Mouse (Mus musculus) MEL (cell line): Measurements from ENCODE around the gene Chst3. TPM values are rescaled to one million over a fixed set of nuclear protein-coding genes. Genes with fewer than 3 reads are reported as not detected.

Experiments
- DNase-seq: peaks from one replicate; pipeline ENCODE4 v3.0.0; 2011; ENCODE audit warnings: low read depth, low spot score
- H3K27ac ChIP-seq: 2 replicates; pipeline ENCODE4 v1.5.1; 2012; ENCODE audit warnings: low read depth, mild to moderate bottlenecking, control low read depth, low read length, moderate library complexity; ENCODE audit not compliant: control insufficient read depth
- H3K27me3 ChIP-seq, 2 experiments: fragments of 150-350 bp in 1 of 2; sonication (generic) in 1 of 2; 2 replicates each; pipeline ENCODE4 v1.6.1; 2012; ENCODE audit warnings: low read length in 2 of 2, mild to moderate bottlenecking in 2 of 2, improper control_type of control experiment in 1 of 2, moderate library complexity in 1 of 2; ENCODE audit not compliant: insufficient read depth in 2 of 2, control insufficient read depth in 1 of 2
- H3K36me3 ChIP-seq, 2 experiments: 2 replicates each; pipeline ENCODE4 v1.6.1; 2012 to 2014; ENCODE audit warnings: low read length in 2 of 2, improper control_type of control experiment in 1 of 2, inconsistent platforms in 1 of 2, mild to moderate bottlenecking in 1 of 2; ENCODE audit not compliant: insufficient read depth in 2 of 2, control insufficient read depth in 1 of 2
- H3K4me1 ChIP-seq, 2 experiments: fragments of 150-350 bp in 1 of 2; sonication (generic) in 1 of 2; 2 replicates each; pipeline ENCODE4 v1.6.1; 2012; ENCODE audit warnings: low read length in 2 of 2, improper control_type of control experiment in 1 of 2, mild to moderate bottlenecking in 1 of 2; ENCODE audit not compliant: insufficient read depth in 2 of 2, control insufficient read depth in 1 of 2
- H3K4me3 ChIP-seq, 2 experiments: fragments of 150-350 bp in 1 of 2; sonication (generic) in 1 of 2; 2 replicates each; pipeline ENCODE4 v1.5.1; 2012; ENCODE audit warnings: low read depth in 2 of 2, low read length in 2 of 2, mild to moderate bottlenecking in 2 of 2, moderate library complexity in 2 of 2, control low read depth in 1 of 2, improper control_type of control experiment in 1 of 2; ENCODE audit not compliant: control insufficient read depth in 1 of 2, insufficient read depth in 1 of 2
- H3K79me2 ChIP-seq: 2 replicates; pipeline ENCODE4 v1.6.1; 2012; ENCODE audit warnings: mild to moderate bottlenecking, low read length, moderate library complexity; ENCODE audit not compliant: control insufficient read depth, poor library complexity, insufficient read depth
- H3K9ac ChIP-seq: 2 replicates; pipeline ENCODE4 v1.6.1; 2012; ENCODE audit warnings: low read depth, mild to moderate bottlenecking, control low read depth, low read length, moderate library complexity; ENCODE audit not compliant: control insufficient read depth, poor library complexity, severe bottlenecking
- H3K9me3 ChIP-seq: fragments of 150-350 bp; sonication (generic); replicated peaks from 2 replicates; pipeline ENCODE4 v1.6.1; 2012; ENCODE audit warnings: mild to moderate bottlenecking, low read length, improper control_type of control experiment, moderate library complexity; ENCODE audit not compliant: insufficient read depth
- BHLHE40 ChIP-seq: IDR thresholded peaks from 2 replicates; pipeline ENCODE4 v1.6.1; 2012; ENCODE audit warnings: low read depth, mild to moderate bottlenecking, inconsistent platforms, low read length, improper control_type of control experiment, borderline replicate concordance
- CHD1 ChIP-seq: IDR thresholded peaks from 2 replicates; pipeline ENCODE4 v1.6.1; 2012; ENCODE audit warnings: low read depth, mild to moderate bottlenecking, inconsistent platforms, low read length, improper control_type of control experiment
- CTCF ChIP-seq, 3 experiments: IDR thresholded peaks in 2 of 3; conservative IDR thresholded peaks in 1 of 3; 2 replicates each; pipeline ENCODE4 v1.5.1; 2011 to 2012; ENCODE audit warnings: low read length in 3 of 3, low read depth in 2 of 3, mild to moderate bottlenecking in 2 of 3, improper control_type of control experiment in 1 of 3, inconsistent platforms in 1 of 3, mixed read lengths in 1 of 3, moderate library complexity in 1 of 3; ENCODE audit not compliant: control insufficient read depth in 1 of 3, insufficient read depth in 1 of 3, poor library complexity in 1 of 3, severe bottlenecking in 1 of 3
- E2F4 ChIP-seq: IDR thresholded peaks from 2 replicates; pipeline ENCODE4 v1.6.1; 2011; ENCODE audit warnings: low read depth, low read length, improper control_type of control experiment, borderline replicate concordance
- EP300 ChIP-seq, 2 experiments: IDR thresholded peaks; 2 replicates each; pipeline ENCODE4 v1.6.1; 2011; ENCODE audit warnings: improper control_type of control experiment in 2 of 2, low read length in 2 of 2, low read depth in 1 of 2, mild to moderate bottlenecking in 1 of 2
- ETS1 ChIP-seq: IDR thresholded peaks from 2 replicates; pipeline ENCODE4 v1.6.1; 2012; ENCODE audit warnings: low read depth, mild to moderate bottlenecking, inconsistent platforms, low read length, improper control_type of control experiment, moderate library complexity
- GABPA ChIP-seq: IDR thresholded peaks from 2 replicates; pipeline ENCODE4 v1.6.1; 2012; ENCODE audit warnings: low read depth, mild to moderate bottlenecking, inconsistent platforms, low read length, improper control_type of control experiment, moderate library complexity
- GATA1 ChIP-seq: IDR thresholded peaks from 2 replicates; pipeline ENCODE4 v1.6.1; 2011; ENCODE audit warnings: low read depth, low read length, improper control_type of control experiment
- HCFC1 ChIP-seq: IDR thresholded peaks from 2 replicates; pipeline ENCODE4 v1.6.1; 2012; ENCODE audit warnings: low read depth, mild to moderate bottlenecking, inconsistent platforms, low read length, improper control_type of control experiment, moderate library complexity
- JUND ChIP-seq: IDR thresholded peaks from 2 replicates; pipeline ENCODE4 v1.6.1; 2011; ENCODE audit warnings: low read depth, mild to moderate bottlenecking, improper control_type of control experiment, low read length
- MAFK ChIP-seq: IDR thresholded peaks from 2 replicates; pipeline ENCODE4 v1.6.1; 2011; ENCODE audit warnings: low read depth, mild to moderate bottlenecking, low read length, improper control_type of control experiment, borderline replicate concordance
- MAX ChIP-seq: IDR thresholded peaks from 2 replicates; pipeline ENCODE4 v1.6.1; 2011; ENCODE audit warnings: low read length, improper control_type of control experiment
- MEF2A ChIP-seq: IDR thresholded peaks from 2 replicates; pipeline ENCODE4 v1.6.1; 2014; ENCODE audit warnings: low read depth, mild to moderate bottlenecking, inconsistent platforms, low read length, improper control_type of control experiment; ENCODE audit not compliant: poor library complexity, insufficient replicate concordance, severe bottlenecking; ENCODE audit errors: extremely low read depth
- MYC ChIP-seq: IDR thresholded peaks from 2 replicates; pipeline ENCODE4 v1.6.1; 2011; ENCODE audit warnings: low read depth, mild to moderate bottlenecking, low read length, improper control_type of control experiment, moderate library complexity
- NELFE ChIP-seq: IDR thresholded peaks from 2 replicates; pipeline ENCODE4 v1.6.1; 2011; ENCODE audit warnings: low read depth, low read length, improper control_type of control experiment
- NRF1 ChIP-seq: IDR thresholded peaks from 2 replicates; pipeline ENCODE4 v1.6.1; 2014; ENCODE audit warnings: low read depth, mild to moderate bottlenecking, inconsistent platforms, low read length, improper control_type of control experiment, moderate library complexity; ENCODE audit not compliant: poor library complexity, insufficient read depth, severe bottlenecking
- POLR2A ChIP-seq, 2 experiments: IDR thresholded peaks; 2 replicates each; pipeline ENCODE4 v1.6.1; 2011 to 2012; ENCODE audit warnings: low read length in 2 of 2, mild to moderate bottlenecking in 2 of 2, control low read depth in 1 of 2, improper control_type of control experiment in 1 of 2, low read depth in 1 of 2, moderate library complexity in 1 of 2; ENCODE audit not compliant: control insufficient read depth in 1 of 2, insufficient read depth in 1 of 2, poor library complexity in 1 of 2
- POLR2AphosphoS2 ChIP-seq: IDR thresholded peaks from 2 replicates; pipeline ENCODE4 v1.6.1; 2011; ENCODE audit warnings: low read length, improper control_type of control experiment
- RAD21 ChIP-seq: IDR thresholded peaks from 2 replicates; pipeline ENCODE4 v1.6.1; 2011; ENCODE audit warnings: mild to moderate bottlenecking, low read depth, low read length, improper control_type of control experiment
- RCOR1 ChIP-seq: IDR thresholded peaks from 2 replicates; pipeline ENCODE4 v1.6.1; 2012; ENCODE audit warnings: low read depth, mild to moderate bottlenecking, inconsistent platforms, low read length, improper control_type of control experiment
- TAL1 ChIP-seq: IDR thresholded peaks from 2 replicates; pipeline ENCODE4 v1.6.1; 2012; ENCODE audit warnings: mild to moderate bottlenecking, inconsistent platforms, low read length, moderate library complexity, mixed read lengths
- TBP ChIP-seq: IDR thresholded peaks from 2 replicates; pipeline ENCODE4 v1.8.0; 2011; ENCODE audit warnings: low read depth, low read length, improper control_type of control experiment
- UBTF ChIP-seq: IDR thresholded peaks from 2 replicates; pipeline ENCODE4 v1.6.1; 2012; ENCODE audit warnings: low read depth, mild to moderate bottlenecking, inconsistent platforms, low read length, improper control_type of control experiment, moderate library complexity, borderline replicate concordance; ENCODE audit not compliant: insufficient read depth
- USF1 ChIP-seq: IDR thresholded peaks from 2 replicates; pipeline ENCODE4 v1.6.1; 2014; ENCODE audit warnings: low read depth, mild to moderate bottlenecking, inconsistent platforms, low read length, improper control_type of control experiment, moderate library complexity
- ZC3H11A ChIP-seq: IDR thresholded peaks from 2 replicates; pipeline ENCODE4 v1.6.1; 2012; ENCODE audit warnings: low read depth, mild to moderate bottlenecking, inconsistent platforms, low read length, improper control_type of control experiment
- ZKSCAN1 ChIP-seq: IDR thresholded peaks from 2 replicates; pipeline ENCODE4 v1.6.1; 2012; ENCODE audit warnings: low read depth, mild to moderate bottlenecking, inconsistent platforms, low read length, improper control_type of control experiment, moderate library complexity
- ZMIZ1 ChIP-seq: IDR thresholded peaks from 2 replicates; pipeline ENCODE4 v1.6.1; 2012; ENCODE audit warnings: low read depth, mild to moderate bottlenecking, inconsistent platforms, low read length, improper control_type of control experiment, moderate library complexity
- ZNF384 ChIP-seq: IDR thresholded peaks from 2 replicates; pipeline ENCODE4 v1.6.1; 2012; ENCODE audit warnings: low read depth, mild to moderate bottlenecking, inconsistent platforms, low read length, improper control_type of control experiment
- polyA plus RNA-seq, 2 experiments: library from polyadenylated mRNA; stranded (reverse) in 1 of 2; unstranded in 1 of 2; fragments of >175 nt in 1 of 2; fragments of >200 nt in 1 of 2; gene quantifications; 2 replicates each; pipeline versions ENCODE4 v1.2.1 to v1.2.4; 2012; ENCODE audit warnings: low replicate concordance in 2 of 2, low read depth in 1 of 2; ENCODE audit not compliant: insufficient read length in 2 of 2, insufficient read depth in 1 of 2, missing spikeins in 1 of 2
- total RNA-seq: library from RNA; depleted of rRNA; stranded (reverse); fragments of 300-350 nt; gene quantifications from 2 replicates; pipeline ENCODE4 v1.2.3, GENCODE M21; 2012

The Chst3 gene
- total and polyA plus RNA-seq, 3 experiments = 0.08 TPM; not detected in 2

GRCm38 (mm10) chr10:60263351-60263750 lies 44.3 kb upstream of the Chst3 start:
- peaks cover 2 to 10% of the 10 kb centered on the region in 2 experiments; a peak in 3 of 4 replicates for H3K4me1 ChIP-seq

GRCm38 (mm10) chr10:60262386-60262785 lies 43.3 kb upstream of the Chst3 start:
- H3K4me1 ChIP-seq = peaks cover 2 to 10% of the 10 kb centered on the region in 2 experiments; a peak in 3 of 4 replicates
- H3K27me3 ChIP-seq = no peaks in the 10 kb centered on the region
- H3K27ac ChIP-seq = no peak overlapping the region
- H3K9ac ChIP-seq = no peak overlapping the region
- peaks cover 0 to 6% of the 10 kb centered on the region in 2 experiments; a peak in 1 of 4 replicates for H3K36me3 ChIP-seq
- H3K79me2 ChIP-seq = no peaks in the 10 kb centered on the region
- H3K4me3 ChIP-seq = no peak overlapping the region
- DNase-seq = peak; percentile 89
- H3K9me3 ChIP-seq = no peaks in the 10 kb centered on the region
- TF ChIP-seq UBTF = no peak
- no peak for TF ChIP-seq ZKSCAN1
- no peak for TF ChIP-seq HCFC1
- no peak for TF ChIP-seq POLR2A (IDR thresholded peaks at IDR 0.05; ENCODE audit: control insufficient read depth in 1 of 2, insufficient read depth in 1 of 2, low read depth in 1 of 2, low read length in 2 of 2, poor library complexity in 1 of 2)
- TF ChIP-seq ZNF384 = no peak
- no peak for TF ChIP-seq RAD21
- no peak for TF ChIP-seq POLR2AphosphoS2
- TF ChIP-seq E2F4 = no peak
- TF ChIP-seq MYC = 0 out of 2 replicates have a peak, but pooled peaks have one; percentile 22
- TF ChIP-seq EP300 (IDR thresholded peaks at IDR 0.05; ENCODE audit: low read depth in 1 of 2, low read length in 2 of 2) = peak; percentile 12 to 57; a peak in 2 of 4 replicates
- TF ChIP-seq ETS1 = peak; percentile 80
- TF ChIP-seq TBP = no peak
- TF ChIP-seq USF1 = peak; percentile 55; the same call in 1 of the 2 replicates
- peak; percentile 28; the same call in 1 of the 2 replicates for TF ChIP-seq TAL1
- peak; percentile 69; the same call in 1 of the 2 replicates for TF ChIP-seq RCOR1
- peak; percentile 97 for TF ChIP-seq BHLHE40
- TF ChIP-seq, all 39 proteins: peak for 7

More at GRCm38 (mm10) chr10:60263351-60263750, 44.3 kb upstream of the Chst3 start:
- Histone ChIP-seq H3K36me3 (peaks cover 0 to 6% of the 10 kb centered on the region in 2 experiments; a peak in 1 of 4 replicates), H3K27ac (no peak overlapping the region), H3K4me3 (no peak overlapping the region), H3K27me3 (no peaks in the 10 kb centered on the region), H3K79me2 (no peaks in the 10 kb centered on the region), H3K9ac (no peak overlapping the region), H3K9me3 (no peaks in the 10 kb centered on the region)
- TF ChIP-seq CTCF (IDR thresholded peaks at IDR 0.05 in 2 of 3, conservative IDR thresholded peaks at IDR 0.05 in 1 of 3; ENCODE audit: control insufficient read depth in 1 of 3, insufficient read depth in 1 of 3, low read depth in 2 of 3, low read length in 3 of 3, poor library complexity in 1 of 3, severe bottlenecking in 1 of 3) (no peak), MAFK (no peak), POLR2A (IDR thresholded peaks at IDR 0.05; ENCODE audit: control insufficient read depth in 1 of 2, insufficient read depth in 1 of 2, low read depth in 1 of 2, low read length in 2 of 2, poor library complexity in 1 of 2) (no peak), NRF1 (no peak), NELFE (no peak), RAD21 (no peak), ZMIZ1 (no peak), POLR2AphosphoS2 (no peak), MEF2A (no peak), ZC3H11A (no peak), TBP (no peak), MYC (no peak), GABPA (no peak), JUND (no peak), E2F4 (no peak), CHD1 (no peak), ZNF384 (no peak), MAX (no peak), GATA1 (no peak), ZKSCAN1 (no peak)
- DNase-seq = no peak
